Mouse (Mus musculus) mature B cell (primary cell): ENCODE results near the gene Csrp2.

ENCODE experiments used
- in situ Hi-C: fragments of 300-500 bp; cut with MboI; formaldehyde crosslinking; loops from 2 replicates; pipeline ENCODE4 v1.14.3; 2019

Csrp2 gene

GRCm38 (mm10) chr10:110931913-110932560, 12.4 kb downstream of the Csrp2 start:
- in situ Hi-C loops, result no loop called here

GRCm38 (mm10) chr10:110933584-110933983, 14.0 kb downstream of the Csrp2 start:
- in situ Hi-C loops, result no loop called here

GRCm38 (mm10) chr10:110935081-110935480, 15.5 kb downstream of the Csrp2 start:
- in situ Hi-C loops, result no loop called here

- in situ Hi-C loops, result no loop called here
Measured at GRCm38 (mm10) chr10:110935669-110936068, 16.1 kb downstream of the Csrp2 start.

GRCm38 (mm10) chr10:110938361-110938760, 18.8 kb downstream of the Csrp2 start:
- in situ Hi-C loops, result no loop called here

GRCm38 (mm10) chr10:110938841-110939549, 19.4 kb downstream of the Csrp2 start:
- in situ Hi-C loops, result no loop called here

GRCm38 (mm10) chr10:110939717-110940116, 20.1 kb downstream of the Csrp2 start:
- in situ Hi-C loops, result no loop called here

- in situ Hi-C loops, result no loop called here
Measured at GRCm38 (mm10) chr10:110940740-110941398, 21.3 kb downstream of the Csrp2 start.

GRCm38 (mm10) chr10:110941968-110942367, 22.4 kb downstream of the Csrp2 start:
- in situ Hi-C loops, result no loop called here

GRCm38 (mm10) chr10:110942806-110943205, 23.2 kb downstream of the Csrp2 start:
- in situ Hi-C loops, result no loop called here

GRCm38 (mm10) chr10:110944175-110944574, 24.6 kb downstream of the Csrp2 start:
- in situ Hi-C loops, result no loop called here

GRCm38 (mm10) chr10:110945966-110946365, 26.4 kb downstream of the Csrp2 start:
- in situ Hi-C loops, result no loop called here

- in situ Hi-C loops, result no loop called here
Measured at GRCm38 (mm10) chr10:110947574-110947973, 28.0 kb downstream of the Csrp2 start.

- in situ Hi-C loops, result no loop called here
Measured at GRCm38 (mm10) chr10:110951112-110951511, 31.5 kb downstream of the Csrp2 start.

GRCm38 (mm10) chr10:110951748-110952147, 32.2 kb downstream of the Csrp2 start:
- in situ Hi-C loops, result no loop called here

GRCm38 (mm10) chr10:110952271-110952670, 32.7 kb downstream of the Csrp2 start:
- in situ Hi-C loops, result no loop called here

GRCm38 (mm10) chr10:110952937-110953451, 33.4 kb downstream of the Csrp2 start:
- in situ Hi-C loops, result no loop called here

GRCm38 (mm10) chr10:110958879-110959278, 39.3 kb downstream of the Csrp2 start:
- in situ Hi-C loops, result no loop called here

- in situ Hi-C loops, result no loop called here
Measured at GRCm38 (mm10) chr10:110959781-110960180, 40.2 kb downstream of the Csrp2 start.

- in situ Hi-C loops, result no loop called here
Measured at GRCm38 (mm10) chr10:110960841-110961240, 41.3 kb downstream of the Csrp2 start.

GRCm38 (mm10) chr10:110962172-110962571, 42.6 kb downstream of the Csrp2 start:
- in situ Hi-C loops, result no loop called here

GRCm38 (mm10) chr10:110971044-110971443, 51.5 kb downstream of the Csrp2 start:
- in situ Hi-C loops, result loop anchor here (10.0 kb wide), 1 partner anchor 176 kb away; no protein-coding TSS in a partner anchor

GRCm38 (mm10) chr10:110971483-110971882, 51.9 kb downstream of the Csrp2 start:
- in situ Hi-C loops, result loop anchor here (10.0 kb wide), 1 partner anchor 177 kb away; no protein-coding TSS in a partner anchor
